Mouse (Mus musculus) MEL (cell line): ENCODE results near the gene Tmpo. TPM values are rescaled to one million over a fixed set of nuclear protein-coding genes. Genes with fewer than 3 reads are reported as not detected.

ENCODE experiments used
- DNase-seq: peaks from one replicate; pipeline ENCODE4 v3.0.0; 2011; ENCODE audit warnings: low read depth, low spot score
- H3K27ac ChIP-seq: 2 replicates; pipeline ENCODE4 v1.5.1; 2012; ENCODE audit warnings: low read depth, mild to moderate bottlenecking, control low read depth, low read length, moderate library complexity; ENCODE audit not compliant: control insufficient read depth
- H3K27me3 ChIP-seq, 2 experiments: fragments of 150-350 bp in 1 of 2; sonication (generic) in 1 of 2; 2 replicates each; pipeline ENCODE4 v1.6.1; 2012; ENCODE audit warnings: low read length in 2 of 2, mild to moderate bottlenecking in 2 of 2, improper control_type of control experiment in 1 of 2, moderate library complexity in 1 of 2; ENCODE audit not compliant: insufficient read depth in 2 of 2, control insufficient read depth in 1 of 2
- H3K36me3 ChIP-seq, 2 experiments: 2 replicates each; pipeline ENCODE4 v1.6.1; 2012 to 2014; ENCODE audit warnings: low read length in 2 of 2, improper control_type of control experiment in 1 of 2, inconsistent platforms in 1 of 2, mild to moderate bottlenecking in 1 of 2; ENCODE audit not compliant: insufficient read depth in 2 of 2, control insufficient read depth in 1 of 2
- H3K4me1 ChIP-seq, 2 experiments: fragments of 150-350 bp in 1 of 2; sonication (generic) in 1 of 2; 2 replicates each; pipeline ENCODE4 v1.6.1; 2012; ENCODE audit warnings: low read length in 2 of 2, improper control_type of control experiment in 1 of 2, mild to moderate bottlenecking in 1 of 2; ENCODE audit not compliant: insufficient read depth in 2 of 2, control insufficient read depth in 1 of 2
- H3K4me3 ChIP-seq, 2 experiments: fragments of 150-350 bp in 1 of 2; sonication (generic) in 1 of 2; 2 replicates each; pipeline ENCODE4 v1.5.1; 2012; ENCODE audit warnings: low read depth in 2 of 2, low read length in 2 of 2, mild to moderate bottlenecking in 2 of 2, moderate library complexity in 2 of 2, control low read depth in 1 of 2, improper control_type of control experiment in 1 of 2; ENCODE audit not compliant: control insufficient read depth in 1 of 2, insufficient read depth in 1 of 2
- H3K79me2 ChIP-seq: 2 replicates; pipeline ENCODE4 v1.6.1; 2012; ENCODE audit warnings: mild to moderate bottlenecking, low read length, moderate library complexity; ENCODE audit not compliant: control insufficient read depth, poor library complexity, insufficient read depth
- H3K9ac ChIP-seq: 2 replicates; pipeline ENCODE4 v1.6.1; 2012; ENCODE audit warnings: low read depth, mild to moderate bottlenecking, control low read depth, low read length, moderate library complexity; ENCODE audit not compliant: control insufficient read depth, poor library complexity, severe bottlenecking
- H3K9me3 ChIP-seq: fragments of 150-350 bp; sonication (generic); replicated peaks from 2 replicates; pipeline ENCODE4 v1.6.1; 2012; ENCODE audit warnings: mild to moderate bottlenecking, low read length, improper control_type of control experiment, moderate library complexity; ENCODE audit not compliant: insufficient read depth
- CTCF ChIP-seq, 3 experiments: IDR thresholded peaks in 2 of 3; conservative IDR thresholded peaks in 1 of 3; 2 replicates each; pipeline ENCODE4 v1.5.1; 2011 to 2012; ENCODE audit warnings: low read length in 3 of 3, low read depth in 2 of 3, mild to moderate bottlenecking in 2 of 3, improper control_type of control experiment in 1 of 3, inconsistent platforms in 1 of 3, mixed read lengths in 1 of 3, moderate library complexity in 1 of 3; ENCODE audit not compliant: control insufficient read depth in 1 of 3, insufficient read depth in 1 of 3, poor library complexity in 1 of 3, severe bottlenecking in 1 of 3
- EP300 ChIP-seq, 2 experiments: IDR thresholded peaks; 2 replicates each; pipeline ENCODE4 v1.6.1; 2011; ENCODE audit warnings: improper control_type of control experiment in 2 of 2, low read length in 2 of 2, low read depth in 1 of 2, mild to moderate bottlenecking in 1 of 2
- HCFC1 ChIP-seq: IDR thresholded peaks from 2 replicates; pipeline ENCODE4 v1.6.1; 2012; ENCODE audit warnings: low read depth, mild to moderate bottlenecking, inconsistent platforms, low read length, improper control_type of control experiment, moderate library complexity
- MYB ChIP-seq: IDR thresholded peaks from 2 replicates; pipeline ENCODE4 v1.6.1; 2011; ENCODE audit warnings: mild to moderate bottlenecking, low read depth, low read length, improper control_type of control experiment
- NELFE ChIP-seq: IDR thresholded peaks from 2 replicates; pipeline ENCODE4 v1.6.1; 2011; ENCODE audit warnings: low read depth, low read length, improper control_type of control experiment
- NRF1 ChIP-seq: IDR thresholded peaks from 2 replicates; pipeline ENCODE4 v1.6.1; 2014; ENCODE audit warnings: low read depth, mild to moderate bottlenecking, inconsistent platforms, low read length, improper control_type of control experiment, moderate library complexity; ENCODE audit not compliant: poor library complexity, insufficient read depth, severe bottlenecking
- POLR2A ChIP-seq, 2 experiments: IDR thresholded peaks; 2 replicates each; pipeline ENCODE4 v1.6.1; 2011 to 2012; ENCODE audit warnings: low read length in 2 of 2, mild to moderate bottlenecking in 2 of 2, control low read depth in 1 of 2, improper control_type of control experiment in 1 of 2, low read depth in 1 of 2, moderate library complexity in 1 of 2; ENCODE audit not compliant: control insufficient read depth in 1 of 2, insufficient read depth in 1 of 2, poor library complexity in 1 of 2
- POLR2AphosphoS2 ChIP-seq: IDR thresholded peaks from 2 replicates; pipeline ENCODE4 v1.6.1; 2011; ENCODE audit warnings: low read length, improper control_type of control experiment
- POLR2AphosphoS5 ChIP-seq: IDR thresholded peaks from 2 replicates; pipeline ENCODE4 v1.6.1; 2012; ENCODE audit warnings: low read depth, borderline replicate concordance, mild to moderate bottlenecking, inconsistent platforms, low read length, moderate library complexity, mixed read lengths
- RAD21 ChIP-seq: IDR thresholded peaks from 2 replicates; pipeline ENCODE4 v1.6.1; 2011; ENCODE audit warnings: mild to moderate bottlenecking, low read depth, low read length, improper control_type of control experiment
- SMC3 ChIP-seq: IDR thresholded peaks from 2 replicates; pipeline ENCODE4 v1.6.1; 2011; ENCODE audit warnings: low read depth, low read length, improper control_type of control experiment
- TAL1 ChIP-seq: IDR thresholded peaks from 2 replicates; pipeline ENCODE4 v1.6.1; 2012; ENCODE audit warnings: mild to moderate bottlenecking, inconsistent platforms, low read length, moderate library complexity, mixed read lengths
- TBP ChIP-seq: IDR thresholded peaks from 2 replicates; pipeline ENCODE4 v1.8.0; 2011; ENCODE audit warnings: low read depth, low read length, improper control_type of control experiment
- TCF12 ChIP-seq: IDR thresholded peaks from 2 replicates; pipeline ENCODE4 v1.6.1; 2014; ENCODE audit warnings: low read depth, mild to moderate bottlenecking, inconsistent platforms, low read length, improper control_type of control experiment, moderate library complexity
- UBTF ChIP-seq: IDR thresholded peaks from 2 replicates; pipeline ENCODE4 v1.6.1; 2012; ENCODE audit warnings: low read depth, mild to moderate bottlenecking, inconsistent platforms, low read length, improper control_type of control experiment, moderate library complexity, borderline replicate concordance; ENCODE audit not compliant: insufficient read depth
- USF2 ChIP-seq, 2 experiments: IDR thresholded peaks; 2 replicates each; pipeline ENCODE4 v1.6.1; 2011 to 2012; ENCODE audit warnings: improper control_type of control experiment in 2 of 2, low read length in 2 of 2, borderline replicate concordance in 1 of 2, inconsistent platforms in 1 of 2, low read depth in 1 of 2, mild to moderate bottlenecking in 1 of 2; ENCODE audit not compliant: insufficient read depth in 1 of 2
- ZKSCAN1 ChIP-seq: IDR thresholded peaks from 2 replicates; pipeline ENCODE4 v1.6.1; 2012; ENCODE audit warnings: low read depth, mild to moderate bottlenecking, inconsistent platforms, low read length, improper control_type of control experiment, moderate library complexity
- ZMIZ1 ChIP-seq: IDR thresholded peaks from 2 replicates; pipeline ENCODE4 v1.6.1; 2012; ENCODE audit warnings: low read depth, mild to moderate bottlenecking, inconsistent platforms, low read length, improper control_type of control experiment, moderate library complexity
- polyA plus RNA-seq, 2 experiments: library from polyadenylated mRNA; stranded (reverse) in 1 of 2; unstranded in 1 of 2; fragments of >175 nt in 1 of 2; fragments of >200 nt in 1 of 2; gene quantifications; 2 replicates each; pipeline versions ENCODE4 v1.2.1 to v1.2.4; 2012; ENCODE audit warnings: low replicate concordance in 2 of 2, low read depth in 1 of 2; ENCODE audit not compliant: insufficient read length in 2 of 2, insufficient read depth in 1 of 2, missing spikeins in 1 of 2
- total RNA-seq: library from RNA; depleted of rRNA; stranded (reverse); fragments of 300-350 nt; gene quantifications from 2 replicates; pipeline ENCODE4 v1.2.3, GENCODE M21; 2012

Gene Tmpo
- total and polyA plus RNA-seq, 3 experiments: 211 to 219 (median 215) TPM

DNA sequence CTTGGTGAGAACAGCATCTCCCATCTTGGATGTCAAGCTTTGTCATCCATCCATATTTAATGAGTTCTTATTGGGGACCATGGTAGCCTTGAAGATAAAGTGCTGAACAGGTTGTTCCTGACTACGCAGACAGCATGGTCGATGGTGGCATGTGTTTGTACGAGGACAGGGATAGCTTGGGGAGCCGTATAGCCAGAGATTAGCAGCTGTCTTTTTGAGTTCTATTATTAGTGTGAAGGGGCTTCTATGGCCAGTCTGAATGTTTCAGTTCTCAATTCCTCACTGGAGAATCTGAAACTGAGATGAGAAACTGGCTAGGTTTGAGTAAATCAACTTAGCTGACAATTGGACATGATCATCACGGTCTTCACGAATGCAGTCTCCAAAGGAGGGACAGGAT is 24.5 kb upstream of the Tmpo start:
- Histone ChIP-seq H3K79me2 (no peaks in the 10 kb centered on the region), H3K36me3 (no peaks in the 10 kb centered on the region), H3K4me3 (no peak overlapping the region), H3K4me1 (no peaks in the 10 kb centered on the region), H3K9me3 (no peaks in the 10 kb centered on the region), H3K9ac (no peak overlapping the region), H3K27me3 (peaks cover 0 to 3% of the 10 kb centered on the region in 2 experiments; a peak in 2 of 4 replicates), H3K27ac (no peak overlapping the region)
- no peak for DNase-seq
- TF ChIP-seq SMC3: no peak
- no peak for TF ChIP-seq TCF12
- TF ChIP-seq TBP: no peak
- no peak for TF ChIP-seq POLR2AphosphoS5
- no peak for TF ChIP-seq ZKSCAN1
- no peak for TF ChIP-seq ZMIZ1
- TF ChIP-seq UBTF: no peak
- no peak for TF ChIP-seq USF2 (IDR thresholded peaks at IDR 0.05; ENCODE audit: borderline replicate concordance in 1 of 2, insufficient read depth in 1 of 2, low read depth in 1 of 2, low read length in 2 of 2)
- TF ChIP-seq POLR2A (IDR thresholded peaks at IDR 0.05; ENCODE audit: control insufficient read depth in 1 of 2, insufficient read depth in 1 of 2, low read depth in 1 of 2, low read length in 2 of 2, poor library complexity in 1 of 2): no peak
- TF ChIP-seq HCFC1: no peak
- no peak for TF ChIP-seq NELFE
- no peak for TF ChIP-seq NRF1
- no peak for TF ChIP-seq MYB
- no peak for TF ChIP-seq TAL1

GRCm38 (mm10) chr10:91200581-91200980 is 19.5 kb upstream of the Tmpo start:
- Histone ChIP-seq H3K9ac (no peak overlapping the region), H3K27ac (no peak overlapping the region), H3K9me3 (no peaks in the 10 kb centered on the region), H3K4me3 (no peak overlapping the region), H3K79me2 (no peaks in the 10 kb centered on the region), H3K4me1 (no peaks in the 10 kb centered on the region), H3K36me3 (no peaks in the 10 kb centered on the region), H3K27me3 (no peaks in the 10 kb centered on the region)
- no peak for DNase-seq
- TF ChIP-seq RAD21 (no peak), CTCF (IDR thresholded peaks at IDR 0.05 in 2 of 3, conservative IDR thresholded peaks at IDR 0.05 in 1 of 3; ENCODE audit: control insufficient read depth in 1 of 3, insufficient read depth in 1 of 3, low read depth in 2 of 3, low read length in 3 of 3, poor library complexity in 1 of 3, severe bottlenecking in 1 of 3) (no peak), EP300 (IDR thresholded peaks at IDR 0.05; ENCODE audit: low read depth in 1 of 2, low read length in 2 of 2) (no peak), ZMIZ1 (no peak), POLR2AphosphoS2 (no peak), UBTF (no peak), POLR2A (IDR thresholded peaks at IDR 0.05; ENCODE audit: control insufficient read depth in 1 of 2, insufficient read depth in 1 of 2, low read depth in 1 of 2, low read length in 2 of 2, poor library complexity in 1 of 2) (no peak)
